Mouse (Mus musculus) cortical plate, adult 2 months (tissue): Measurements from ENCODE around the gene Smc4. TPM values are rescaled to one million over a fixed set of nuclear protein-coding genes. Genes with fewer than 3 reads are reported as not detected.
"Not testable (repeated sequence)": the region's sequence is repeated elsewhere in the genome, so short reads cannot be mapped to it uniquely, and the experiment has no call there.

Experiments
- H3K27ac ChIP-seq: fragments of 200-500 bp; 2 replicates; pipeline ENCODE4 v1.5.1; 2012; ENCODE audit warnings: low read length, control low read depth, inconsistent platforms; ENCODE audit not compliant: insufficient read depth
- H3K4me1 ChIP-seq: fragments of 200-500 bp; 2 replicates; pipeline ENCODE4 v1.6.1; 2011; ENCODE audit warnings: low read length; ENCODE audit not compliant: control insufficient read depth, insufficient read depth
- H3K4me3 ChIP-seq: fragments of 200-500 bp; 2 replicates; pipeline ENCODE4 v1.5.1; 2011; ENCODE audit warnings: mild to moderate bottlenecking, low read length, control low read depth; ENCODE audit not compliant: insufficient read depth
- CTCF ChIP-seq: fragments of 200-500 bp; IDR thresholded peaks from 2 replicates; pipeline ENCODE4 v1.5.1; 2011; ENCODE audit warnings: mild to moderate bottlenecking, control low read depth, low read length; ENCODE audit not compliant: insufficient read depth; ENCODE audit errors: extremely low read depth
- POLR2A ChIP-seq: fragments of 200-500 bp; IDR thresholded peaks from 2 replicates; pipeline ENCODE4 v1.6.1; 2011; ENCODE audit warnings: mild to moderate bottlenecking, low read length, control low read depth; ENCODE audit not compliant: insufficient read depth; ENCODE audit errors: extremely low read depth
- polyA plus RNA-seq: library from polyadenylated mRNA; depleted of rRNA; stranded (reverse); fragments of >200 nt; gene quantifications from 2 replicates; pipeline ENCODE4 v1.2.3, GENCODE M21; 2012

Gene Smc4
- polyA plus RNA-seq, 1 experiment, result 4.5 TPM

- H3K27ac ChIP-seq, result no peak overlapping the region
- no peak overlapping the region for H3K4me3 ChIP-seq
- no peaks in the 10 kb centered on the region; the same call in 1 of the 2 replicates for H3K4me1 ChIP-seq
- TF ChIP-seq CTCF (no peak), POLR2A (no peak)
Observed at GRCm38 (mm10) chr3:69008873-69009272, 4.3 kb downstream of the Smc4 start.

GRCm38 (mm10) chr3:69017181-69017580, 12.6 kb downstream of the Smc4 start:
- Histone ChIP-seq H3K27ac (no peak overlapping the region), H3K4me1 (no peaks in the 10 kb centered on the region), H3K4me3 (no peak overlapping the region)
- no peak for TF ChIP-seq POLR2A
- no peak for TF ChIP-seq CTCF

- not testable (repeated sequence) for H3K4me1 ChIP-seq, H3K27ac ChIP-seq, H3K4me3 ChIP-seq
Observed at GRCm38 (mm10) chr3:69018635-69019034, 14.1 kb downstream of the Smc4 start.

GRCm38 (mm10) chr3:69020285-69020684, 15.7 kb downstream of the Smc4 start:
- TF ChIP-seq CTCF, result peak; percentile 14; the same call in 1 of the 2 replicates
- TF ChIP-seq POLR2A, result no peak
- no peak overlapping the region for H3K27ac ChIP-seq
- no peaks in the 10 kb centered on the region for H3K4me1 ChIP-seq
- no peak overlapping the region for H3K4me3 ChIP-seq

DNA sequence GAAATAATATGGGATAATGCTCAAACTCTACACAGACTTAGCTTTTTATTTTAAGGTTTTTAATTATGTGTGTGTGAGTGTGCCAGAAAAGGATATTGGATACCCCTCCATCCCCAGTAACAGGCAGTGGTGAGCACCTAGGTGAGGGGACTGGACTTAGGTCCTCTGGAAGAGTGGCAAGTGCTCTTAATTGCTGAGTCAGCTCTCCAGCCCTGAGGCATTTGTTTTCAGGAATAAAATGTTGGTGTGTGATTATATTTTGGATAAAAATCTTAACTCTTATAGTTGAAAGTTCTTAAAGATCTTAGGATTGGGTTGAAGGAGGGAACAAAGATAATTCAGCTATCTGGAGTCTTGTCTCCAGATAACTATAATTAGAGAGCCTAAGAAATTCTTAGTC, 16.2 kb downstream of the Smc4 start:
- TF ChIP-seq CTCF, result no peak
- TF ChIP-seq POLR2A, result no peak
- no peak overlapping the region for H3K4me3 ChIP-seq
- H3K4me1 ChIP-seq, result no peaks in the 10 kb centered on the region
- no peak overlapping the region for H3K27ac ChIP-seq

GRCm38 (mm10) chr3:69026133-69026783, 21.7 kb downstream of the Smc4 start:
- H3K27ac ChIP-seq, result no peak overlapping the region
- no peak overlapping the region for H3K4me3 ChIP-seq
- no peaks in the 10 kb centered on the region for H3K4me1 ChIP-seq
- TF ChIP-seq POLR2A (no peak), CTCF (no peak)

DNA sequence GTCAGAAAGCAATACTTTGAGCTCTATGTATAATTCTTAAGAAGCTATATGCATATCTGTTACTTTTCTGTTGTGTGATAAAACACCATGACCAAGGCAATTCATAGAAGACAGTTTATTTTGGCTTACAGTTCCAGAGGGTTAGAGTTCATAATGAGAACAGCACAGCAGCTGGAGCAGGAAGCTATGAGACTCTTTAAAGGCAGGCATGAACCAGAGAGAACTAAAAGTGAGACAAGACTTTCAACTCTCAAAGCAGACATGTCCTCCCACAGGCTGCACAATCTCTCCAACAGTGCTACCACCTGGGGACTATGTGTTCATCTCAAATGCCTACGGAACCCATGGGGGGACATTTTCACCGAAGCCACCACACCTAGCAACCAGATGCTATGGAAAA, 35.6 kb downstream of the Smc4 start:
- no peak overlapping the region for H3K4me3 ChIP-seq
- no peaks in the 10 kb centered on the region for H3K4me1 ChIP-seq
- TF ChIP-seq CTCF (no peak), POLR2A (no peak)
- H3K27ac ChIP-seq, result no peak overlapping the region

DNA sequence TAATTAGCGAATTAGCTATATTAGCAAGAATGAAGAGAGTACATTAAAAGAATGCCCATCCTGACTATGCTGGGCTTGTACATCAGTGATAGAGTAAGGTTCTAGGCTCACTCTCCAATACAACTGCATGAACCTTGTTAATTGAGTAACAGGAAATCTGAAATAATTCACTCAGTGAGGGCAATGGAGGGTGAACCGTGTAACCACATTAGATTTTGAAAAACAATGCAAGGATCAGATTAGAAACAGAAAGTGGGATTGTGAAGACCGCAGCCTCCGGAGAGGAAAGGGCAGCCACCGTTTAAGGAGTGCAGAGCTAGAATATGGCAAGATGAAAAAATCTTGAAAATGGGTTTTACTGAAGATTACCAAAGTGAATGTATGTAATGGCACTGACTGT, 36.8 kb downstream of the Smc4 start:
- Histone ChIP-seq H3K27ac (no peak overlapping the region), H3K4me3 (no peak overlapping the region), H3K4me1 (no peaks in the 10 kb centered on the region)
- no peak for TF ChIP-seq POLR2A
- TF ChIP-seq CTCF, result no peak

- Histone ChIP-seq H3K4me1 (no peaks in the 10 kb centered on the region), H3K27ac (no peak overlapping the region; the same call in 1 of the 2 replicates), H3K4me3 (peak overlapping the region; percentile 59)
- no peak for TF ChIP-seq CTCF
- no peak for TF ChIP-seq POLR2A
Observed at GRCm38 (mm10) chr3:69044167-69044591, 39.6 kb downstream of the Smc4 start.

DNA sequence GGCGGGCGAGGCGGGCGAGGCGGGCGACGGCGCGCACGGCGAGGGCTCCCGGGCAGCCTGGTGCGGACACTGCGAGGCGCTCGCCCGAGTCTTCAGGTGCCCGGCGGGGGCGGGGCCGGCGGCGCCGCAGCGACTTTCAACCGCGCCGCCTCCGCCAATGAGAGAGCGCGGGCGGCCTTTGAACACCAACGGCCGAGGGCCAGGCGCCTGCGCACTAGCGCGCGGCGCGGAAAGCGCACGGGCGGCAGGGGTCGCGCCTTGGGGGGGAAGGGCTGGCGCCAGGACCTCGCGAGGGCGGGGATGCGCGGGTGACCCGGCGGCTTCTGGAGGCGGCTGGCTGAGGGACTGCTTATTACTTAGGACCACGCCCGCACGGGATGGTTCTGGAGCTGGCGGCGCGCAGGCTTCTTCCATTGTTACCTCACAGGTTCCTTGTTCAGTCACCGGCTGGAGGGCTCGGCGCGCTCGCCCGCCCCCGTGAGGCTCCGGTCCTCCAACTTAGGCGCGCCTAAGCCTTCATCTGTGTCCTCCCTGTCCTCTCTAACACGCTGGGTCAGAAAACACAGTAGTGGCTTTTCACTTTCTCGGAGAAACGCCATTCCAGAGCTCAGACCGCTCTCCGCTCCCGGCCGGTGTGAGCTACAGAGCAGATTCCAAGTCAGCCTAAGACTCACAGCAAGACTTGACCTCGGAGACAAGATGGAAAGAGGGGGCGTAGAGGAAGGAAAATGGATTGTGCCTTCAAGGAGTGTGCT, 40.3 kb downstream of the Smc4 start, which contains the start of gene Trim59:
Trim59 (minus strand) TSS at position 111 of the 755 bp plus-strand sequence.
- H3K4me1 ChIP-seq, result no peaks in the 10 kb centered on the region
- TF ChIP-seq CTCF (no peak), POLR2A (peak; percentile 55; the same call in 1 of the 2 replicates)
- H3K27ac ChIP-seq, result peak within 1 kb of the TSS; percentile 70
- peak within 1 kb of the TSS; percentile 59 for H3K4me3 ChIP-seq

DNA sequence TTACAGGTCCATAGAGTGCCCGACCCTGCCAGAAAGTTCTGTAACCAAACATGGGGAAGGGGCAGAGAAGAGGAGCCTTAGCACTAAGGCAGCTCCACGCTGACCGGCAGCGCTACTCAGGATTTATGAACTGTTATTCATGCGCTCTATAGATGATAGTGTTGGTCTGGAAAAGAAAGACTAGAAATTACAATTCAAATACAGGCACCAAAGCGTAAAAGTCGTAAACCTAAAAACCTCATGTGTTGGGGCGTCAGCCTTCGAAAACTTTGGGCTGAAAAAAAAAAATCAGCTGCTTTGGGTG, 40.8 kb downstream of the Smc4 start:
- Histone ChIP-seq H3K4me3 (peak overlapping the region; percentile 59), H3K4me1 (no peaks in the 10 kb centered on the region), H3K27ac (peak overlapping the region; percentile 70; the same call in 1 of the 2 replicates)
- TF ChIP-seq POLR2A (no peak), CTCF (no peak)
